9 mouse cellular contexts compared by ENCODE assay signal in the genomic region with DNA sequence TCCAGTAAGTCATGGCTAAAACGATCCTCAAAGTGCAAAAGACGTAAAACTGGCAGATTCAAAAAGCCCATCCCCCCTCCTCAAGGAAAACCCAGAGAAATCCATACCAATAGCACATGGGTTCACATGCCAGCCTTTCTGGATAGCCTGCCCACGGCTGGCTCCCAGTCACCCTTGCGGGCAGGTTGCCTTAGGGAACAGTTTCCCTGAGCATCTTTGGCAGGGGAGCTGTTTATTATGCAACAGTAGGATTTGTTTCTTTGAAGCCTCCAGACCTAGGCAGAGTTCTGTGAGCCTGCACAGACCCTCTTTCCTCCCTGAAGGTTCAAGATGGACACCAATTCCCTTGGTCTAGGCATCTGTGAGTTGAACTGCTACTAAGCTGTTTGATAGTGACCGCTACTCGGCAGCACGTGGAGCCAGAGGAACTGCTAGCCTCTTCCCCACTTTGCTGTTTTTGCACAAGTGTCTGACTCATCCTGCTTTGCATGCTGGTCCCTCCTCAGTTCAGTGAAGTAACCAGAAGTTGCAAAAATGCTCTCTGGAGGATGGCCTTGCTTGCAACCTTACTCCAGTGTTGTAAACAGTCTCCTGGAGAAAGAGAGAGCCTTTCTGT. TPM values are rescaled to one million over a fixed set of nuclear protein-coding genes. Genes with fewer than 3 reads are reported as not detected.
A peak's percentile ranks its signal among the peaks of the same experiment; 100 is the strongest.
DNase-seq lines count a peak whose midpoint lies in the region; ATAC-seq and TF ChIP-seq lines count a peak whose summit lies in the region.
"Had no signal": no experiment of that assay in that cellular context is flagged by ENCODE, and none has a peak within 500 bp of the region (broad histone marks: within the 10 kb centered on the region; RNA-seq: fewer than 3 reads in every experiment).

No protein-coding gene starts in this region.

- peaks cover 29% of the 10 kb centered on the region for H3K4me1 ChIP-seq in heart, embryonic 12.5 days (replicated peaks)
- H3K4me1 ChIP-seq in lung, postnatal 0 days (ENCODE audit: insufficient read depth, low read depth, low read length) = peaks cover 8% of the 10 kb centered on the region
- H3K4me1 ChIP-seq in lung, adult 2 months (ENCODE audit: control insufficient read depth, insufficient read depth, low read length) = peaks cover 21% of the 10 kb centered on the region
- H3K4me1 ChIP-seq in midbrain, postnatal 0 days (ENCODE audit: insufficient read depth, low read length) = peaks cover 4% of the 10 kb centered on the region; the same call in 1 of the 2 replicates
- H3K4me1 ChIP-seq in intestine, embryonic 15.5 days (replicated peaks) = peaks cover 9% of the 10 kb centered on the region

- H3K36me3 ChIP-seq in heart, embryonic 12.5 days = peaks cover 29% of the 10 kb centered on the region
- H3K36me3 ChIP-seq in lung, postnatal 0 days (ENCODE audit: insufficient read depth, low read length) = peaks cover 9% of the 10 kb centered on the region; the same call in 1 of the 2 replicates
- peaks cover 13% of the 10 kb centered on the region for H3K36me3 ChIP-seq in midbrain, postnatal 0 days (ENCODE audit: insufficient read depth, low read length)
- no peaks in the 10 kb centered on the region for H3K36me3 ChIP-seq in intestine, embryonic 15.5 days

- no peak overlapping the region for H3K4me2 ChIP-seq in heart, embryonic 12.5 days
- no peak overlapping the region for H3K4me2 ChIP-seq in lung, postnatal 0 days (replicated peaks; ENCODE audit: low read depth, low read length)
- H3K4me2 ChIP-seq in midbrain, postnatal 0 days (ENCODE audit: low read depth, low read length, poor library complexity, severe bottlenecking) = no peak overlapping the region
- no peak overlapping the region for H3K4me2 ChIP-seq in intestine, embryonic 15.5 days (replicated peaks)
- H3K4me2 ChIP-seq: midbrain, embryonic 12.5 days had no signal

- 76% methylated on average over 7 of the region's 7 CpGs for WGBS in heart, embryonic 12.5 days
- WGBS in lung, postnatal 0 days = 72% methylated on average over 7 of the region's 7 CpGs
- WGBS in lung, adult 2 months = 45% methylated on average over 7 of the region's 7 CpGs
- 84% methylated on average over 7 of the region's 7 CpGs for WGBS in midbrain, postnatal 0 days
- WGBS in intestine, embryonic 15.5 days = 74% methylated on average over 7 of the region's 7 CpGs

- no peak for TF ChIP-seq EP300 in lung, postnatal 0 days (IDR thresholded peaks at IDR 0.05)

- no peak overlapping the region for H3K9ac ChIP-seq in heart, embryonic 12.5 days
- H3K9ac ChIP-seq in lung, postnatal 0 days (replicated peaks; ENCODE audit: low read depth) = no peak overlapping the region
- H3K9ac ChIP-seq in midbrain, postnatal 0 days (replicated peaks; ENCODE audit: low read length, poor library complexity, severe bottlenecking) = no peak overlapping the region
- H3K9ac ChIP-seq in intestine, embryonic 15.5 days = no peak overlapping the region
- H3K9ac ChIP-seq: midbrain, embryonic 12.5 days had no signal

- ATAC-seq in heart, embryonic 12.5 days (ENCODE audit: insufficient number of reproducible peaks, low FRiP score) = no peak
- ATAC-seq in lung, postnatal 0 days = 0 out of 2 replicates have a peak, but pooled peaks have one; percentile 30
- peak; percentile 62 for ATAC-seq in neutrophil, adult 5-6 weeks (ENCODE audit: extremely low read depth, insufficient number of reproducible peaks, low FRiP score, poor library complexity, severe bottlenecking)
- ATAC-seq in midbrain, postnatal 0 days (ENCODE audit: low FRiP score) = no peak
- ATAC-seq in intestine, embryonic 15.5 days = no peak

- H3K4me3 ChIP-seq in heart, embryonic 12.5 days = no peak overlapping the region
- no peak overlapping the region for H3K4me3 ChIP-seq in lung, postnatal 0 days (ENCODE audit: low read depth, low read length)
- H3K4me3 ChIP-seq in lung, adult 2 months (replicated peaks; ENCODE audit: extremely low read depth, low read depth, low read length) = no peak overlapping the region
- no peak overlapping the region for H3K4me3 ChIP-seq in midbrain, postnatal 0 days (ENCODE audit: low read depth, low read length)
- H3K4me3 ChIP-seq in intestine, embryonic 15.5 days (replicated peaks) = no peak overlapping the region
- H3K4me3 ChIP-seq: midbrain, embryonic 12.5 days had no signal

- H3K9me3 ChIP-seq in heart, embryonic 12.5 days (replicated peaks) = 0 out of 2 replicates have a peak, but pooled peaks cover 4% of the 10 kb centered on the region
- no peaks in the 10 kb centered on the region for H3K9me3 ChIP-seq in lung, postnatal 0 days (ENCODE audit: low read length)
- no peaks in the 10 kb centered on the region for H3K9me3 ChIP-seq in midbrain, postnatal 0 days (ENCODE audit: low read length)
- no peaks in the 10 kb centered on the region for H3K9me3 ChIP-seq in intestine, embryonic 15.5 days
- H3K9me3 ChIP-seq: midbrain, embryonic 12.5 days had no signal

- H3K27ac ChIP-seq in heart, embryonic 12.5 days (ENCODE audit: poor library complexity, severe bottlenecking) = no peak overlapping the region
- no peak overlapping the region for H3K27ac ChIP-seq in lung, postnatal 0 days (ENCODE audit: low read length)
- H3K27ac ChIP-seq in midbrain, postnatal 0 days (ENCODE audit: low read depth, low read length) = no peak overlapping the region
- H3K27ac ChIP-seq in intestine, embryonic 15.5 days = no peak overlapping the region
- H3K27ac ChIP-seq: midbrain, embryonic 12.5 days had no signal

- H3K27me3 ChIP-seq in heart, embryonic 12.5 days (replicated peaks) = no peaks in the 10 kb centered on the region
- H3K27me3 ChIP-seq in lung, postnatal 0 days (replicated peaks; ENCODE audit: insufficient read depth, low read length) = no peaks in the 10 kb centered on the region
- H3K27me3 ChIP-seq in midbrain, postnatal 0 days (ENCODE audit: insufficient read depth, low read length) = no peaks in the 10 kb centered on the region
- no peaks in the 10 kb centered on the region for H3K27me3 ChIP-seq in intestine, embryonic 15.5 days (replicated peaks)
- H3K27me3 ChIP-seq: midbrain, embryonic 12.5 days had no signal

- peak; percentile 97 for DNase-seq in heart, adult 11 months
- peak; percentile 82 for DNase-seq in lung, postnatal 0 days (ENCODE audit: low spot score)
- no peak for DNase-seq in lung, adult 2 months
- DNase-seq in adrenal gland, postnatal 25 days = peak; percentile 42
- DNase-seq in midbrain, postnatal 0 days (ENCODE audit: low spot score) = no peak

- TF ChIP-seq CTCF in lung, postnatal 0 days (IDR thresholded peaks at IDR 0.05) = no peak
- no peak for TF ChIP-seq CTCF in lung, adult 2 months (IDR thresholded peaks at IDR 0.05; ENCODE audit: insufficient read depth, low read length)
- TF ChIP-seq CTCF in midbrain, postnatal 0 days (IDR thresholded peaks at IDR 0.05) = no peak

- TF ChIP-seq POLR2A in lung, adult 2 months (IDR thresholded peaks at IDR 0.05; ENCODE audit: borderline replicate concordance, extremely low read depth, low read depth, low read length) = no peak

RNA-seq across cellular contexts. Expression of gene Tmem120a, which starts 33.5 kb away (rescaled TPM):
- 34.5 and 35.8 TPM in 2 replicates for polyA plus RNA-seq in heart, embryonic 12.5 days (2016; fragmentation: Nextera tagmentation; extraction: Ambion mirVana)
- polyA plus RNA-seq in lung, postnatal 0 days (2015; fragmentation: Nextera tagmentation; extraction: Ambion mirVana) = 44.0 and 45.2 TPM in 2 replicates
- 24.6 and 31.0 TPM in 2 replicates for polyA plus RNA-seq in lung, adult 2 months (2012; rRNA removed)
- 36.7 and 37.8 TPM in 2 replicates for total RNA-seq in adrenal gland, postnatal 25 days (2021)
- total RNA-seq in neutrophil, adult 5-6 weeks (2017) = 28.9 and 30.5 TPM in 2 replicates
- total RNA-seq in midbrain, postnatal 0 days (2014; rRNA removed) = 44.9 and 67.3 TPM in 2 replicates
- 99.2 and 100 TPM in 2 replicates for polyA plus RNA-seq in midbrain, postnatal 0 days (2015; fragmentation: Nextera tagmentation; extraction: Ambion mirVana)
- 44.8 and 52.8 TPM in 2 replicates for polyA plus RNA-seq in intestine, embryonic 15.5 days (2015; fragmentation: Nextera tagmentation; extraction: Ambion mirVana)

RNA-seq across cellular contexts. Expression of gene Por, which starts 40.9 kb away (rescaled TPM):
- polyA plus RNA-seq in heart, embryonic 12.5 days (2016; fragmentation: Nextera tagmentation; extraction: Ambion mirVana) = 50.6 and 54.0 TPM in 2 replicates
- polyA plus RNA-seq in lung, postnatal 0 days (2015; fragmentation: Nextera tagmentation; extraction: Ambion mirVana) = 130 and 135 TPM in 2 replicates
- polyA plus RNA-seq in lung, adult 2 months (2012; rRNA removed) = 487 and 521 TPM in 2 replicates
- 258 and 276 TPM in 2 replicates for total RNA-seq in adrenal gland, postnatal 25 days (2021)
- total RNA-seq in neutrophil, adult 5-6 weeks (2017) = 118 and 124 TPM in 2 replicates
- 75.2 and 85.5 TPM in 2 replicates for total RNA-seq in midbrain, postnatal 0 days (2014; rRNA removed)
- 94.1 and 96.5 TPM in 2 replicates for polyA plus RNA-seq in midbrain, postnatal 0 days (2015; fragmentation: Nextera tagmentation; extraction: Ambion mirVana)
- 86.0 TPM in 2 replicates for polyA plus RNA-seq in intestine, embryonic 15.5 days (2015; fragmentation: Nextera tagmentation; extraction: Ambion mirVana)

Comparison
In these comparisons a context has a peak if more than half of its experiments do, and no peak if none do; other contexts are left out.
1. DNase-seq: peak in heart, adult 11 months (single experiment), lung, postnatal 0 days (single experiment) and adrenal gland, postnatal 25 days (single experiment); none in lung, adult 2 months (single experiment) and midbrain, postnatal 0 days (single experiment).
2. ATAC-seq: peak in lung, postnatal 0 days (single experiment) and neutrophil, adult 5-6 weeks (single experiment); none in heart, embryonic 12.5 days (single experiment), midbrain, postnatal 0 days (single experiment) and intestine, embryonic 15.5 days (single experiment).